Mouse (Mus musculus) thymus, postnatal 4 days (tissue): Measurements from ENCODE around the gene Trim37.
A peak's percentile ranks its signal among the peaks of the same experiment; 100 is the strongest.
"Not testable (repeated sequence)": the region's sequence is repeated elsewhere in the genome, so short reads cannot be mapped to it uniquely, and the experiment has no call there.

Experiments
- DNase-seq: peaks from one replicate; pipeline ENCODE4 v3.0.0; 2021

The Trim37 gene

DNA sequence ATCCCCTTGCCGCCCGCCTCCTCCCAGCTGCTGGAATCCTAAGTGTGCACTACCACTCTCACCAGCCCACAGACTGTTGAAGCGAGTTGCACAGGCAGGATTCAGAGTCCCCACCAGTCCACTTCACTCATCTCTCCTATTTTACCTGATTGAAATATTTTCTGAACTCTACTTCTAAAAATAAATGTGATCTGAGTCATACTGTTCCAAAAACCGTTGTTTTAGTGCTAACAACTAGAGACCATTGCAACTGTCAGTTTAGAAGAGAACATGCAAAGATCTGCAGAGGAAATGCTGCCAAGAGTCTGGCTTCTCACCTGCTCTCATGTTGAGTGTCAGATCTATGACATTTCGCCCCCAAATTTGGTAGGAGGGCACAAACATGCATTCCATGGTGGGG lies 106.5 kb downstream of the Trim37 start:
- DNase-seq: no peak

GRCm38 (mm10) chr11:87234743-87235485 lies 108.0 kb downstream of the Trim37 start:
- DNase-seq: no peak

DNA sequence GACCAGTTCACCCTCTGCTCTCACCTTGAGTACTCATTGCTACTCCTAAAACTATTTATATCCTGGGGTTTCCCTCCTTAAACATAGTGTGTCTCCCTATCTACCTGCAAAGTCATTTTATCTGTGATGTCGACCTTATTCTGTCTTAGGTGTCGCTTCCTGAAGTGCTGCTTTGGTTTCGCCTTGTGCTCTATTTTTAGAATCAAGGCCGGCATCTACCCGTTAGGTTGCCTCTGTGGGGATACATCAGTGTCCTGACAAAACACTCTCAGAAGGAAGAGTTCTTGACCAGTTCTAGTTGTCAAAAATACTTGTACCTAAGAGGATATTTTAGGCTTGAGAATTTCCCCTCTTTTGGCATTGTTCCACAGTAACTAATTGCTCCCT lies 108.6 kb downstream of the Trim37 start:
- DNase-seq: no peak

DNA sequence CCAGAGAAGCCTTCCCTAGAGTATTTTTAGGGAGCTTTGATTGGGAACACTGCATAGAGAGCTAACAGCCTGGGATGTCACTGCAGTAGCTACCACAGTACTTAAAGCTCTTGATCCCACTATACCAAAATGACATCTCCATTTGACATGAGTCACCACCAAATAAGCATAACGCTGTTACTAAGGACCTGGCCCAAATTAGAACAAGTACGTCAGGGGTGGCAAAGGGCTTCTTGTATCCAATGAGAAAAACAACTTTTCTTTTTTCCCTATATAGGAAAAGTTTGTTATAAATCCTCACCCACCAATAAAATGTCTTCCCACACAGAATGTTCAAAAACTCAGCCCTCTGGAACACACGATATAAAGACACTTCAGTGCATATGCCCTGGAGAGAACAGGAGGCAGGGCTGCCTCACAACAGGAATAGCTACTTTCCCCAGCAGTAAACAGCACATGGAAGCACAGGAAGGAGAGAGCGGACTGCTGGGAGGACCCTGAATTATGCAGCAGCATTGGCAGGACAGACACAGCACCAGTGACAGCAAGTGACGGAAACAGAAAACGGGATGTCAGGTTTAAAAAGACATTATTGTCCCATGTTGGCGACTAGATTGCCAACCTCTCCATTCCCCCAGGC lies 112.1 kb downstream of the Trim37 start:
- DNase-seq: no peak

- peak; percentile 52 for DNase-seq
These were observed 113.4 kb downstream of the Trim37 start for GRCm38 (mm10) chr11:87240141-87240832.

DNA sequence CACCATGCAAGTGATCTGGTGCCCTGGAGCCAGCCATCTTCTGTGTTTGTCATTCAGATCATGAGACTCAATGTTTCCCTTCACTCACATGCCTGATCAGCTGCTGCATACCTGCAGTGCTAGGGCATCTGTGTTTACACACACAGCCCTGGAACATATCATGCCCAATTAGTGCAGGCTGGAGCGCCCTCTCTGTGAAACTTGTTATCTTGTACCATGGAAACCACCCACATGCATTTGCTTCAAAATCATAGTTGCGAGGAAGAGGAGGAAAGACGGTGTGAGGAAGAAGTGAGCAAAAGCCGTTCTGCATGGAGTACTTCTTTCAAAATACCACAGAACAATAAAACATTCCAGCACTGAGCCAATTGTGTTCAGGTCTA lies 113.9 kb downstream of the Trim37 start:
- DNase-seq: no peak

DNA sequence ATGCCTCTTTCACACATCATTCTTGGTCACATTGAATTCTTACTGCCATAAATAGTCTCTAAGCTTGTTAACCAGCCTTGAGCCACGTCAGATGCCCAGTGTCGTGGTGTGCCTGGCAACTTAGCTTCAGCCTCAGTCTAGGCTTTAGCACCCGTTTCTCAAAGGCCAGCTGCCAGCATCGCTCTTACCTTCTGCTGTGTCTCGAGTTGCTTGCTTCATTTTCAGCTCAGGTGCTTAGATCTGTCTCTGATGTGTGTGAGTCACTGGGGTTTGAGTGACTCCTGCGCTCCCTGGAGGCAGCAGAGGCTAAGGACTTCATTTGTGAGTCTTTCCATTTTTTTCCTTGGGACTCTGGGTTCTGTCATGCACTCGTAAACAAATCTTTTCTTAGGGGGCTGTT lies 114.4 kb downstream of the Trim37 start:
- DNase-seq: peak; percentile 66

DNA sequence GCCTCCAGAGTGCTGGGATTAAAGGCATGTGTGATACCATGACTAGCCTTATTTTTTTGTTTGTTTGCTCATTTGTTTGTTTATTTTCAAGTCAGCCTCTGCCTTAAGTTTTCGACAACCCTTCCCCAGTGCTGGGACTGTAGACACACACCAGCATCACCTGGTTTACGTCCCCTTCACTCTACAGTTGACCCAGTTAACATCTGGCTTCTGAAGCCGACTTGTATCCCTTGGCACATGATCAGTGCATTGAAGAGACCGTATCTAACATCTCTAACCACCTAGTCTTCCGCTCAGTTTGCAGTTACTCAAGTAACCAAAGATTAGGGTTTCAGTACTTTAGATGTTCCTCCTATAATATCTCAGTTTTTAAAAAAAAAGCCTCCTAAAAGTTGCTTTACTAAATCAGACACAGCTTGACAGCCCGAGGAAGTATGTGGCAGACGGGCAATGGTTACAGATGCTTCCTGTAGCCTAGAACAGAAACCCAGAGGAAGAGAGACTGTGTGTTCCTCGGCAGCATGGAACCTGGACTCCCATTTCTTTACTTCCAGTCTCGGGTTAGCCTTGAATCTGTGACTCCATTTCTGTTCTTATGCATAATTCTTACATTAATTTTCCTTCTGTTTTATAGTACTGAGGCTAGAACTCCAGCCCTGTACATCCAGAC lies 118.4 kb downstream of the Trim37 start:
- peak; percentile 47 for DNase-seq

- DNase-seq: no peak
These were observed 119.3 kb downstream of the Trim37 start for GRCm38 (mm10) chr11:87246107-87246651.

DNA sequence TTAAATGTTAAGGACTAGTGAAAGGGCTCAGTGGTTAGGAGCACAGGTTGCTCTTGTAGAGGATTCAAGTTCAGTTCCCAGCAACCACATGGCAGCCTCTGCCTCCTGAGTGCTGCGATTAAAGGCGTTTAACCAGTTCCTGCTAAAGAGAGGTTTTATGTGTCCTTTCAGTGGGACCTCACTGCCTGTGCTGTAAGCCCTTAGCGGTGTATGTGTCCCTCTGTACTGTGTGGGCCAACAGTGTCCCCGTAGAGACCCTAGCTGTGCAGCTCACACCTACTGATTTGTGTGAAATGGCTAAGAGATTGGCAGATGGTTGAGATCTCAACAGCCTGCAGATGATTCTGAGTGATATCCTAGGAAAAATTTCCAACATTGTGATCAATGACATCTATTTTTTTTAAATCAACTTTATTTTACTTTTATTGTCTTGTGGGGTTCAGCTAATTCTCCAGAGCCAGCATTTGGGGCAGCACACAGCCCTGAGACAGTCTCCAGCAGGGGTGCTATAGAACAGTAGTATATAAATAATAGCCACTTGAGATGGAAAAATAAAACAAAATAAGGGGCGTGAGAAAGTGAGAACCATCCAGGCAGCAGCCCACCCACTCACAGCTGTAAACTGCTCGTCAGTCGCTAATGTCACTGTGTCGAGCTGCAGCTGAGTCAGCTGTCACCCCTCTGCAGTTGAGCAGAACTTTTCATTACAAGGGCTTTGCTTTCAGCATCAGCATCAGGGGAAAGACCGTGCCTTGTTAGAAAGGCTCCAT lies 120.0 kb downstream of the Trim37 start:
- no peak for DNase-seq

DNA sequence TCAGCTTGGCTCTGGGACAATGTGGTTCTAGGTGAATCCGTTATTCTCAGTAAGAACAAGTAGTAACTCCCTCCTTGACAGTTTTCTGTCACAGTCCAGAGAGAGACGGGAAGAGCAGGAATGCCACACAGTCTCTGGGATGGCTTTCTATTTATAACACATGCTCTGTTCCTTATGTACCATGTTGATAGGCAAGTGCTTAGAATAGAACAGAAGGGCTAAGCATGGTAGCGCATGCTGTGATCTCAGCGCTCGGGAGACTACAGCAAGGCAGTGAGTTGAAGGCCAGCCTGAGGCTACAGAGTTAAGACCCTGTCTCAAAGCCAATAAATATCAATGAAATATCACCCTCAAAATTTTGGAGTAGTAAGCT lies 120.6 kb downstream of the Trim37 start:
- no peak for DNase-seq

- DNase-seq: no peak
These were observed 123.3 kb downstream of the Trim37 start for GRCm38 (mm10) chr11:87250132-87250531.

- DNase-seq: no peak
These were observed 126.4 kb downstream of the Trim37 start for GRCm38 (mm10) chr11:87253294-87253693.

DNA sequence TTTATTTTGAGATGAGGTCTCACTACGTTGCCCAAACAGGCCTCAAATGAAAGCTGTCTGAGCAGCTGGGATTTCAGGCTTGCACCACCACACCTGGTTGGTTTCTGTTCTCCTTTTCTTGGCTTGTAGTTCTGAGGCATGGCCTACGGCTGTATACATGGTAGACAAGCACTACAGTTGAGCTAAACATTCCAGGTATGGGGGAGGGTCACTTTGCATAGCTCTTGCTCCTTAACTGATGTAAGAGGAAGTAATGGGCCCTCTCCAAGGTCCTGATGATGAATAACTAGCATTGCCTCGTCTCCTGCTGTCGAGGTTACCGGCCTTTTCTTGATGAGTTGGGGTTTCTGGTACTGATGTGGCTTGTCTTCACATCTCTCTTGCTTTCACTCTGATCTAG lies 127.3 kb downstream of the Trim37 start:
- DNase-seq: no peak

DNA sequence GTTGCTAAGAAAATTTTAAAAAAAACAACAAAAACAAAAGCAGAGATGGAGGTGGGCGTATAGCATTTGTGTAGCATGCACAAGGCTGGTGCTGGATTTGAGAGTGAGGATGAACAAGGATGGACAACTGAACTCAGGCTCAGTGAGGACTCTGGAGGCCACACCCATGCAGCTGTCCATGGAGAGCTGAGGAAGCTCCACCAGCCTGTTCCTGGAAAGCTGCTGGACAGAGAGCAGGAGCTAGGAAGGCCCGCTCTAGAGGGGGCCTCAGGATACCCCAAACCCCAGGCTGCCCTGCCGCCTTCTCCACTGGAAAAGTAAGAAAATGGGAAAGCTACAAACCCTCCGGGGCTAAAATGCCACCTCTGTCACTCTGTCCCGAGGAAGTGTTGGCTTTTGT lies 130.4 kb downstream of the Trim37 start:
- no peak for DNase-seq

DNA sequence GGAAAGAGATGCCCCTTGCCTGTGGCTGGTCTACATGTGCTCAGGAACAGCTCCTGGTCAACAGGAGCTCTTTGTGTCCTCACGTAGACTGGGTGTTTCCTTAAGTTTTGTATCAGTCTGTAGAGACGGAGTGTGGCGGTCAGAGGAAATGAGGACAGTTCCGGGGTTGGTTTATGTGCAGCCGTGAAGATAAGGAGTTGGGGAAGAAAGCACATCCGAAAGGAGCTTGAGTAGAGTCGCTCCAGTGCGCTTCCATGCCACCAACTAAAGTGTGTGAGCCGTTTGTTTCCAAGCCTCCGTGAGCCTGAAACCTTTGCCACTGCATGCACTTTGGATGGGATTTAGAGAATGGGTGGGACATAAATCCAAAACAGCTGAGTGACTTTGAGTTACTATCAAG lies 132.9 kb downstream of the Trim37 start:
- no peak for DNase-seq

GRCm38 (mm10) chr11:87261705-87262104 lies 134.8 kb downstream of the Trim37 start:
- not testable (repeated sequence) for DNase-seq

DNA sequence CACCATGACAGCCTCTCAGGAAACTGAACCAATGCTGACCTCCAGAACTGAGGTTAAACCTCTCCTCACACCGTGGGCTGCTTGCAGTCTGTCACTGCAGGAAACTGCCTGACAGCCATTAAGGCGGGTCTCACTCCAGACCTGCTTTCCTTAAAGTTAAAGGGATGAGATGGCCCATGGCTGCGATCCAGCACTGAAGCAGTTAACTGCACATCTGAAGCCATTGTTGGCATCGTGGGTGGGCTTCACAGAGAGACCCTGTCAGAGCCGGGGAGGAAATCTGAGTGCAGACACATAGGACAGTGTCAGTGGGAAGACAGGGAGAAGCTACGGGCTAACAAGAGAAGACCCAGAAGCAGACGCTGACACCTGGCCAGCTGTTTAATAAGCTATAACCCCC lies 137.1 kb downstream of the Trim37 start:
- no peak for DNase-seq

GRCm38 (mm10) chr11:87266246-87266645 lies 139.4 kb downstream of the Trim37 start:
- no peak for DNase-seq

- peak; percentile 44 for DNase-seq
These were observed 141.9 kb downstream of the Trim37 start for GRCm38 (mm10) chr11:87268803-87269202.
